Mouse (Mus musculus) embryonic facial prominence, embryonic 13.5 days (tissue): ENCODE measurements around the gene Zfp383. TPM values are rescaled to one million over a fixed set of nuclear protein-coding genes. Genes with fewer than 3 reads are reported as not detected.
"Not testable (repeated sequence)": the region's sequence is repeated elsewhere in the genome, so short reads cannot be mapped to it uniquely, and the experiment has no call there.

Experiments used
- ATAC-seq: fragments of 200-750 bp; cut with Nextera tagmentation; 2 replicates; pipeline ENCODE4 v1.8.0; 2017; ENCODE audit warnings: low read depth; ENCODE audit not compliant: insufficient number of reproducible peaks, insufficient read depth, low FRiP score, low TSS enrichment
- H3K27ac ChIP-seq: fragments of 300-500 bp; sonication (generic); 2 replicates; pipeline ENCODE4 v1.5.1; 2015; ENCODE audit warnings: moderate library complexity, mild to moderate bottlenecking, inconsistent platforms
- H3K27me3 ChIP-seq: fragments of 300-500 bp; sonication (generic); 2 replicates; pipeline ENCODE4 v1.6.1; 2015; ENCODE audit warnings: mild to moderate bottlenecking, inconsistent platforms
- H3K36me3 ChIP-seq: fragments of 300-500 bp; sonication (generic); 2 replicates; pipeline ENCODE4 v1.6.1; 2015; ENCODE audit warnings: mild to moderate bottlenecking, inconsistent platforms
- H3K4me1 ChIP-seq: fragments of 300-500 bp; sonication (generic); 2 replicates; pipeline ENCODE4 v1.6.1; 2015; ENCODE audit warnings: inconsistent platforms
- H3K4me2 ChIP-seq: fragments of 300-500 bp; sonication (generic); 2 replicates; pipeline ENCODE4 v1.6.1; 2015; ENCODE audit warnings: moderate library complexity, mild to moderate bottlenecking, inconsistent platforms
- H3K4me3 ChIP-seq: fragments of 300-500 bp; sonication (generic); 2 replicates; pipeline ENCODE4 v1.5.1; 2015; ENCODE audit warnings: mild to moderate bottlenecking, inconsistent platforms
- H3K9ac ChIP-seq: fragments of 300-500 bp; sonication (generic); 2 replicates; pipeline ENCODE4 v1.6.1; 2015; ENCODE audit warnings: mild to moderate bottlenecking, inconsistent platforms
- H3K9me3 ChIP-seq: fragments of 300-500 bp; sonication (generic); 2 replicates; pipeline ENCODE4 v1.6.1; 2016; ENCODE audit warnings: inconsistent platforms
- WGBS: fragments of 180-500 bp; shearing (Covaris S2); methylation state at CpG from one replicate; pipeline ENCODE4 v1.1.7; 2015; ENCODE audit warnings: mixed read lengths; 5-methylcytosine and 5-hydroxymethylcytosine counted together
- polyA plus RNA-seq: library from polyadenylated mRNA; unstranded; fragments of >200 nt; fragmentation: Nextera tagmentation; extraction: Ambion mirVana; gene quantifications from 2 replicates; pipeline ENCODE4 v1.2.1, GENCODE M21; 2015

Zfp383 gene
- polyA plus RNA-seq, result 6.0 and 8.2 TPM in 2 replicates

DNA sequence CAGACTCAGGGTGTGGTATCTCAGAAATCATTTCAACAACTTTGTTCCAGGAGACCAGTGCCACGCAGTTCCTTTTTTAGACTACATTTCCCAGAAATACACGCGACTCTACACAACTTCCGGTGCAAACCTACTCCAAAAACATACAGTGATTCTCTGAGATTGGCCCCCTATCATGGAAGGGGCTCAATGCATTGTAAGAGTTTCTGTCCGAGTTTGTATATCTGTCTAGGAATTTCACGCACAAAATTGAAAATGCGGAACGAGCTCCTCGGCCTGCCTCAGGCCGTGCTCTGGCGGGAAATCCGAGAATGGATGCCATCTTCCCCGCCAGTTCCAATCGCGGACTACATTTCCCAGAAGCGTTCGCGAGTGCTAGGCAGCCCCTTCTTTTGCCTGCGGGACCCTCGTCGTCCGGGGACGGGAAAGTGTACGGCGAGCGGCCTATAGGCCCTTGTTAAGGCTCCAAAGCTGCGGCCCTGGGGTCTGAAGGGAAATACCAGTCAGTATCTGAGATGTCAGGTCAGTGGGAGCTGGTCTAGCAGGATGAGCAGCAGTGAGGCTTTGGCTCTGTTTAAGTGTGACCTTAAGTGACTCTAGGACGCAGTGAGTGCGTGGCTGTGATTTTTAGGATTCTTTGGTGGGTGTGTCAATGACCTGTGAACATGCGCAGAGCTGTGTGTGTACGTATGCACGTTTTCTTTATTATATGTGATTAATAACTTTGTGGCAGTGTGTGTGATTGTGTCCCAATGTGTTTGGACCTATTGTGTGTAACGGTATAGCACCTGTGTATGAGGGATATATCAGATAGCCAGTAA is at the start of gene Zfp383:
TSS of gene Zfp383 (plus strand) at position 94 of the 821 bp plus-strand sequence.
- peak within 1 kb of the TSS; percentile 73 for H3K4me3 ChIP-seq
- peak within 1 kb of the TSS; percentile 66 for H3K4me2 ChIP-seq
- peaks cover 20% of the 10 kb centered on the region for H3K4me1 ChIP-seq
- peak; percentile 75 for ATAC-seq
- under 1% methylated on average over 33 of the region's 33 CpGs for WGBS
- H3K9me3 ChIP-seq, result no peaks in the 10 kb centered on the region
- H3K27ac ChIP-seq, result peak within 1 kb of the TSS; percentile 94
- H3K9ac ChIP-seq, result peak within 1 kb of the TSS; percentile 87
- H3K36me3 ChIP-seq, result peaks cover 32% of the 10 kb centered on the region
- H3K27me3 ChIP-seq, result no peaks in the 10 kb centered on the region

DNA sequence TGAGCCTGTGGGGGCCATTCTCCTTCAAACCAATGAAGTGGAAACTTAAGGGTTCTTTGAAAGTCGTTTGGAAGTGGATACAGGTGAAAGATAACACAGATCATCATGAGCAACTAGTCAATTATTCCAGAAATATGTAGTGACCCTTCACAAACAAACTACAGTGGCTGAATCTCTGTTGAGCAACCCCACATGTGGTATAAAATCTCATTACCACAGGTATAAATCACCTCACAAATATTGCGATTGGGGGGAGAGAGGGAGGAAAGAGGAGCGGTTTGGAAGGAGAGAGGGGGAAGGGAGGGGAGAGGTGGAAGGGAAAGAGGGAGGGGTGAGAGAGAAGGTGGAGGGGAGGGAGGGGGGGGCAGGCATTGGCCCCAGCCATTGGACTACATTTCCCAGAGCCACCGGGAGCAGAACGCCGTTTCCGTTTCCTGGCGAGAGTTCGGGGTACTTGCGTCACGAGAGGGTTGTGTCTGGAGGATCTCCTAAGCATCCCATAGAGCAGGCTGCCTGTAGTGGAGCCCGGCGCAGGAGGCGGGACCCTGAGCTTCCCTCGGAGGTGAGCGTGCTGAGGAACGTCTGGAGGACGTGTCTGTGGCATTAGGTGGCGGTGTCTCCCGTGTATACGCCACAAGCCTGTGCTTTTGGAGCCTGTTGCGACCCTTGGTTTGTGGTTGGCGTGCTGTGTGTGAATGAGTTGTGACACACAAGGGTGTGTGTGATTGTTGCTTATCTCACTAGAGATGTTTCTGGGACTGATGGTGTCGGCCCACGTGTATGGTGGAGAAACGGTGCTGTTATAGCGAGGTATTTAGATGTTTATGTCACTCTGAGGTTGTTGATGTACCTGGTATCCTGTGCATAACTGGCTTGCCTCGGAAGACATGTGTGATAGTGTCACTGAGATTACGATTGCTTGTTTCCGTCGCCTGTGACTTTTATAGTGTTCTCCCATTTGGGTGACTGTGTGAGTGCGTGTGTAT is 48.2 kb upstream of the Zfp383 start, which contains the start of gene Zfp420:
TSS of gene Zfp420 (plus strand) at position 448 of the 986 bp plus-strand sequence.
- Histone ChIP-seq H3K4me1 (peaks cover 6% of the 10 kb centered on the region), H3K36me3 (peaks cover 6% of the 10 kb centered on the region), H3K9me3 (no peaks in the 10 kb centered on the region), H3K4me2 (peak within 1 kb of the TSS; percentile 76), H3K4me3 (peak within 1 kb of the TSS; percentile 66), H3K27ac (no peak within 1 kb of the TSS), H3K9ac (peak within 1 kb of the TSS; percentile 76), H3K27me3 (no peaks in the 10 kb centered on the region)
- ATAC-seq, result peak; percentile 96
- 4% methylated on average over 32 of the region's 32 CpGs for WGBS

DNA sequence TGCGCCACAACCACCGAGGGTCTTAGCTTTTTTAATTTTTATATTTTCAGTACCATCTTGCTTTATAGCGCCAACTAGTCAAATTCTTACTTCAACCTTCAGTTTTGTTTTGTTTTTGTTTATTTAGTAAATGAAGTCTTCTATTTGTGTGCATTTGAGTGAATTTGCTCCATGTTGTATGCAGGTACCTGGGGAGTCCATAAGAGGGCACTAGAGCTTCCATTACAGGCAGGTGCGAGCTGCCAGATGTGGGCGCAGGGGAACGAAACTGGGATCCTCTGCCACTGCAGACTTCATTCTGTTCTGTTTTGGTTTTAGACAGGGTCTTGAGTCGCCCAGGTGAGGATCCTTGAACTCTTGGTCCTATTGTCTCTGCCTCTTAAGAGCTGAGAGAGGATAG is 46.4 kb upstream of the Zfp383 start:
- H3K4me3 ChIP-seq, result no peak overlapping the region
- no peak overlapping the region for H3K27ac ChIP-seq
- no peaks in the 10 kb centered on the region for H3K27me3 ChIP-seq
- no peak for ATAC-seq
- H3K9ac ChIP-seq, result no peak overlapping the region
- H3K4me2 ChIP-seq, result no peak overlapping the region
- H3K9me3 ChIP-seq, result no peaks in the 10 kb centered on the region
- H3K4me1 ChIP-seq, result peaks cover 6% of the 10 kb centered on the region
- H3K36me3 ChIP-seq, result peaks cover 6% of the 10 kb centered on the region
- WGBS, result 86% methylated on average over 7 of the region's 7 CpGs

DNA sequence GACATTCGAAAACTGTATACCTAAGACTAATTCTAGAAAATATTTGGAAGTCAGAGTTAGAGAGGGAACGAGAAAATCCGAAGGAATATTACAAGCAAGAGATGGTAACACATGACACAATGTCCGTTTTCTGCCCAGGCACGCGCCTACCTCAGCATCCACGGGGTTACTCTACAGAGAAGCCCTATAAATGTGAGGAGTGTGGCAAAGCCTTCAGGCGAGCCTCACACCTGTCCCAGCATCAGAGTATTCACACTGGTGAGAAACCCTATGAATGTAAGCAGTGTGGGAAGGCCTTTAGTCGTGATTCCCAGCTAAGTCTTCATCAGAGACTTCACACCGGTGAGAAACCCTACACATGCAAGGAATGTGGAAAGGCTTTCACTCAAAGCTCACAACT is 33.8 kb upstream of the Zfp383 start:
- WGBS, result 96% methylated on average over 10 of the region's 10 CpGs
- H3K4me3 ChIP-seq, result no peak overlapping the region
- ATAC-seq, result no peak
- H3K4me1 ChIP-seq, result no peaks in the 10 kb centered on the region
- no peak overlapping the region for H3K9ac ChIP-seq
- H3K27ac ChIP-seq, result no peak overlapping the region
- no peak overlapping the region for H3K4me2 ChIP-seq
- H3K27me3 ChIP-seq, result no peaks in the 10 kb centered on the region
- peaks cover 37% of the 10 kb centered on the region for H3K9me3 ChIP-seq
- H3K36me3 ChIP-seq, result peaks cover 60% of the 10 kb centered on the region

DNA sequence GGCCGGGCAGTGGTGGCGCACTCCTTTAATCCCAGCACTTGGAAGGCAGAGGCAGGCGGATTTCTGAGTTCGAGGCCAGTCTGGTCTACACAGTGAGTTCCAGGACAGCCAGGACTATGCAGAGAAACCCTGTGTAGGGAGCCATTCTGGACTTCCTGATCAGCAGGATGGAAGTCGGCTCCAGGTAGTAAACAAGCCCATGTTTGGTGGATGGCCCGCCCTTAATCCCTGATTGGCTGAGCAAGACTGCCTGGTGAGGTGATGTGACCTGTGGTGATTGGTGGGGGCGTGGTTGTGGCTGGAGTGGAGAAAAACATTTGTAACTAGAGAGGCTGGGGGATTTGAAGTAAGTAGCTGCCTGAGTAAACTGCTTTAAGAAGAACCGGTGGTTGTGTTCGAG is 30.5 kb upstream of the Zfp383 start:
- H3K27me3 ChIP-seq, ATAC-seq, H3K27ac ChIP-seq, H3K4me1 ChIP-seq, H3K9ac ChIP-seq, H3K4me2 ChIP-seq, H3K4me3 ChIP-seq: not testable (repeated sequence)
- Histone ChIP-seq H3K36me3 (peaks cover 47% of the 10 kb centered on the region), H3K9me3 (peaks cover 28% of the 10 kb centered on the region)
- WGBS, result 91% methylated on average over 9 of the region's 9 CpGs

DNA sequence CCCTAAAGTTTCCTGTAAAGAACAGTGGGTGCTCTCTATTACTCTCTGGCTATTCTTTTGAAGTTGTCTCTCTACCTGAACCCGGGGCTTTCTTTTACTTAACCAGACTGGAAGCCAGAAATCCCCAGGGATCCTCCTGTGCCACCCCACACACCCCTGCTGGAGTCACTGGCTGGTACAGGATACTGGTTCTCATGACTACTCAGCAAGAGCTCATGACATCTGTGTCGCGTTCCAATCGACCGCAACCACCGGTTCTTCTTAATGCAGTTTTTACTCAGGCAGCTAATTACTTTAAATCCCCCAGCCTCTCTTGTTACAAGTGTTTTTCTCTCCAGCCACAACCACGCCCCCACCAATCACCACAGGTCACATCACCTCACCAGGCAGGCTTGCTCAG is 28.0 kb upstream of the Zfp383 start:
- no peak for ATAC-seq

DNA sequence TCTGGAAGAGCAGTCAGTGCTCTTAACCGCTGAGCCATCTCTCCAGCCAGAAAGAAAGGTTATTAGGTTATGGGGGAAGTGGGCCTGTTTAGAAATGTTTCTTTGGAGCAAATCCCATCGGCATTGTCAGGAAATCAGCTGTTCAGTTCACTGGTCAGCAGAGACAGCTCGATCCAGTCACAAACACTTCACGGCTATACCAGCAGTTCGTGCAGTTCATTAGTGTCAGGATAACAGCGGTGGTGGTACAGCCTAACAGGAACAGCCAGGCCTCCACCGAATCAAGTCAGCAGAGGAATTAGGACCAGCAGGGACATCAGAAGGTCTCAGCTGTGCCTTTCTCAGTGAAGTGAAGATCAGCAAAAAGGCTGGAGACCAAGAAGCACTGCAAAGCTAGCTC is 27.1 kb upstream of the Zfp383 start:
- Histone ChIP-seq H3K4me2 (no peak overlapping the region), H3K9ac (no peak overlapping the region), H3K4me1 (no peaks in the 10 kb centered on the region), H3K9me3 (peaks cover 24% of the 10 kb centered on the region), H3K36me3 (peaks cover 20% of the 10 kb centered on the region), H3K4me3 (no peak overlapping the region), H3K27ac (no peak overlapping the region), H3K27me3 (no peaks in the 10 kb centered on the region)
- 88% methylated on average over 7 of the region's 7 CpGs for WGBS
- no peak for ATAC-seq

More for the DNA sequence above, 28.0 kb upstream of the Zfp383 start:
- H3K27me3 ChIP-seq, result no peaks in the 10 kb centered on the region
- H3K9ac ChIP-seq, result no peak overlapping the region
- 31% methylated on average over 7 of the region's 7 CpGs for WGBS
- no peak overlapping the region for H3K4me3 ChIP-seq
- H3K4me1 ChIP-seq, result no peaks in the 10 kb centered on the region
- H3K4me2 ChIP-seq, result no peak overlapping the region
- H3K9me3 ChIP-seq, result peaks cover 24% of the 10 kb centered on the region
- peaks cover 29% of the 10 kb centered on the region for H3K36me3 ChIP-seq
- H3K27ac ChIP-seq, result no peak overlapping the region

DNA sequence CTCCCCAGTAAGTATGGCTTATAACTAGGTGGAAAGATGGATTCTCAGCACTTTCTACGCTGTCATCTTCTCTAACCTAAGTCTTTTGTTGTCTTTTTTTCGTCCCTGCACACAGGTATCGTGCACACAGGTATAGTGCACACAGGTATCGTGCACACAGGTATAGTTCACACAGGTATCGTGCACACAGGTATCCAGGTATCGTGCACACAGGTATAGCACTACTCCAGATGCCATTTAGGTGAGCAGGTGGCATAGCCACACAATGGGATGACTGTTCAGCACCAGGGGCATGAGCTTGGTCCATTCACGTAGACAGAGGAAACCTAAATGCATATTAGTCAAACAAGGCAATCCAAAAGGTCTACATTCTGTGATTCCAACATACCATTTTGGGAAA is 17.5 kb upstream of the Zfp383 start:
- ATAC-seq, result no peak
- no peaks in the 10 kb centered on the region for H3K27me3 ChIP-seq
- no peak overlapping the region for H3K4me2 ChIP-seq
- H3K4me3 ChIP-seq, result no peak overlapping the region
- peaks cover 59% of the 10 kb centered on the region for H3K36me3 ChIP-seq
- no peak overlapping the region for H3K27ac ChIP-seq
- H3K9me3 ChIP-seq, result peaks cover 65% of the 10 kb centered on the region
- 96% methylated on average over 7 of the region's 7 CpGs for WGBS
- no peaks in the 10 kb centered on the region for H3K4me1 ChIP-seq
- no peak overlapping the region for H3K9ac ChIP-seq

DNA sequence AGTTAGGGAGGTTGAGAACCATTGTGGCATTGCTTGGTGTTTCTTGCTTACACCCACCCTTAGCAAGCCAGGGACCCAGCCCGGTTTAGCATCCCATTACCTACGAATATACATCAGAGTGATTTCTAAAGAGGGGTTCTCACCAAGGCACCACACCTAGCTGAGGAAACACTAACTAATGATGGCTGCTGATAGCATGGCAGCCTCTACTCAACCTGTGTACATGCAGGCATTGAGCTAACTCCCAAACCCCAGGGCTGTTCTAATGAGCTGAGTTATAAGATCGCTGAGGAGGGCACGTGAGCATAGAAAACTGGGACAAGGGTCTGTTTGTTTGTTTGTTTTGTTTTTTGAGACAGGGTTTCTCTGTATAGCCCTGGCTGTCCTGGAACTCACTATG is 15.3 kb upstream of the Zfp383 start:
- 97% methylated on average over 4 of the region's 4 CpGs for WGBS
- Histone ChIP-seq H3K27ac (no peak overlapping the region), H3K36me3 (peaks cover 81% of the 10 kb centered on the region), H3K4me2 (no peak overlapping the region), H3K4me3 (no peak overlapping the region), H3K27me3 (no peaks in the 10 kb centered on the region), H3K9ac (no peak overlapping the region), H3K9me3 (peaks cover 50% of the 10 kb centered on the region), H3K4me1 (no peaks in the 10 kb centered on the region)
- ATAC-seq, result no peak

DNA sequence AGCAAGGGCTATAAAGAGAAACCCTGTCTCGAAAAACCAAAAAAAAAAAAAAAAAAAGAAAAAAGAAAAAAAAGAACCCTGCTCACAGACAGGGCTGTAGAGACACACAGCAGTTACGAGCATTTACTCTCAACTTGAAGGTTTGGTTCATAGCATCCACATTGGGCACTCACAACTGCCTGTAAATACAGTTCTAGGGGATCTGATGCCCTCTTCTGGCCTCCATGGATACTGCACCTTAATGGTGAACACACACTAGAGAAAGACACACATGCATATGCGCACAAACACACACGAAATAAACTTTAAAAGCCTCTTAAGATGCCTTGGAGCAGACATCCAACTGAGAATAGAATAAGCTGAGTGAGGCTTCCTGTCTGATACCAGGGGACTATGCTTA is 9.7 kb upstream of the Zfp383 start:
- no peak overlapping the region for H3K27ac ChIP-seq
- no peak overlapping the region for H3K4me3 ChIP-seq
- no peak overlapping the region for H3K9ac ChIP-seq
- no peaks in the 10 kb centered on the region for H3K4me1 ChIP-seq
- 94% methylated on average over 4 of the region's 4 CpGs for WGBS
- H3K4me2 ChIP-seq, result no peak overlapping the region
- peaks cover 32% of the 10 kb centered on the region for H3K9me3 ChIP-seq
- H3K36me3 ChIP-seq, result peaks cover 93% of the 10 kb centered on the region
- no peak for ATAC-seq
- H3K27me3 ChIP-seq, result no peaks in the 10 kb centered on the region

DNA sequence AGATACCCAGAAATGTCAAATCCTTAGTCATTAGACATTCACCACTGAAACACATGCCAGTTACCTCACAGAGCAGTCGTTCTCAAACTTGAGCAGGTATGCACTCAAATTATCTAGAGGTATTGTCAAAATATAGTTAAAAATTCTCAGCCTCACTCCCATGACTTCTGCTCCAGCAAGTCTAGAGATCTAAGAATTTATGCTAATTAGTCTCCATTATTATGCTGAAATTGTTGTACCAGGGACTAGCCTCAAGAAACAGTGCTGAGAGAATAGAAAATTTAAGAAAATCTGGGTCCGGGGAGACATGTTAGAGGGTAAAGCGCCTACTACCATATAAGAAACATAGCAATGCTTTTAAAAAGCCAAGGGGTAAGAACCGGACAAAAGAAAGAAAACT is 3.9 kb upstream of the Zfp383 start:
- Histone ChIP-seq H3K4me2 (no peak overlapping the region), H3K27me3 (no peaks in the 10 kb centered on the region), H3K9me3 (no peaks in the 10 kb centered on the region; the same call in 1 of the 2 replicates), H3K4me1 (peaks cover 5% of the 10 kb centered on the region), H3K27ac (no peak overlapping the region), H3K36me3 (peaks cover 43% of the 10 kb centered on the region), H3K4me3 (no peak overlapping the region), H3K9ac (no peak overlapping the region)
- WGBS, result 94% methylated on average over 4 of the region's 4 CpGs
- ATAC-seq, result no peak
